Mouse (Mus musculus): ENCODE measurements around the gene Zfp786.
"Not testable (repeated sequence)": the region's sequence is repeated elsewhere in the genome, so short reads cannot be mapped to it uniquely, and the experiment has no call there.

Zfp786 gene

GRCm38 (mm10) chr6:47781091-47781968 is 49.3 kb downstream of the Zfp786 start:
- no peak for DNase-seq (ENCODE audit: low spot score)

- DNase-seq (ENCODE audit: low spot score) = no peak
These were observed 50.1 kb downstream of the Zfp786 start for GRCm38 (mm10) chr6:47780576-47781013.

- DNase-seq (ENCODE audit: low spot score) = not testable (repeated sequence)
These were observed 58.9 kb downstream of the Zfp786 start for GRCm38 (mm10) chr6:47771760-47772159.

- not testable (repeated sequence) for DNase-seq (ENCODE audit: low spot score)
These were observed 59.6 kb downstream of the Zfp786 start for GRCm38 (mm10) chr6:47771113-47771512.

GRCm38 (mm10) chr6:47769861-47770260 is 60.8 kb downstream of the Zfp786 start:
- not testable (repeated sequence) for DNase-seq (ENCODE audit: low spot score)

Data from spleen, adult 12 weeks (tissue).